Mouse (Mus musculus): Measurements from ENCODE around the gene Eefsec.

Gene Eefsec

DNA sequence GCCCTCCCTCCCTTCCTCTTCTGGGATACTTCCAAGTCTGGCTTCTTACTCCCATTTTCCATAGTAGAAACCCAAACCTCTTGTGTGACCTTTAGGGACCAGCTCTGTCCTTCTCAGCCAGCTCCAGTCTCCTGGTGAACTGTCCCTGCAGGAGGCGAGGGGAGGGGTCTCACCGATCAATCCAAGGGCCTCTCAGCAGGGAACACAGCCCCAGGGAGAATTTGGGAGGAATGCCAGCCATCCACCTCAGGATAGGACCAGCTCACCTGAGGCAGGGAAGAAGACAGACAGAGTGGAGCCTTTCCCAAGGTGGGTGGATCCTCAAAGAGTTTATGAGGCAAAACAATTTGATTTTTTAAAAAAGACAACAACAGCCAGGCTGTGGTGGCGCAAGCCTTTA is 236.2 kb downstream of the Eefsec start:
- in situ Hi-C loops (cut with MseI, MboI) = no loop called here

DNA sequence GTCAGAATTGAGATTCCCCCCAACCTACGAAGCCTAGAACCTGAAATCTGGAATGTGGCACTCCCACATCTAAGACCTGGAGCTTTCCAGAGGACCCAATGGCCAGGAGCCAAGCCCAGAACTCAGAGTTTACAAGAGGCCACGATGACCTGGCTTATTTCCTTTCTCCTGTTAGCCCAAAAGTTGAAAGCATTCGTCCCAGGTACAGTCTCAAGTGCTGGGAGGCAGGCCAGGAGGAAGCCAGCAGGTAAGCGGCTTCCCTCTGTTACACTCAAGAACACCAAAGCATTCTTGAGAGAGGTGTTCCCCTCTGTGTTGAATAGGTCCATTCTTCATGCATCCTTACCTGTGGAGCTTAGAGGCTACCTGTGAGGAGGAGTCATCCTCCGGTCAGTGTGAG is 236.9 kb downstream of the Eefsec start:
- in situ Hi-C loops (cut with MseI, MboI) = no loop called here

- in situ Hi-C loops (cut with MseI, MboI) = no loop called here
These were observed 238.0 kb downstream of the Eefsec start for GRCm38 (mm10) chr6:88208321-88208720.

DNA sequence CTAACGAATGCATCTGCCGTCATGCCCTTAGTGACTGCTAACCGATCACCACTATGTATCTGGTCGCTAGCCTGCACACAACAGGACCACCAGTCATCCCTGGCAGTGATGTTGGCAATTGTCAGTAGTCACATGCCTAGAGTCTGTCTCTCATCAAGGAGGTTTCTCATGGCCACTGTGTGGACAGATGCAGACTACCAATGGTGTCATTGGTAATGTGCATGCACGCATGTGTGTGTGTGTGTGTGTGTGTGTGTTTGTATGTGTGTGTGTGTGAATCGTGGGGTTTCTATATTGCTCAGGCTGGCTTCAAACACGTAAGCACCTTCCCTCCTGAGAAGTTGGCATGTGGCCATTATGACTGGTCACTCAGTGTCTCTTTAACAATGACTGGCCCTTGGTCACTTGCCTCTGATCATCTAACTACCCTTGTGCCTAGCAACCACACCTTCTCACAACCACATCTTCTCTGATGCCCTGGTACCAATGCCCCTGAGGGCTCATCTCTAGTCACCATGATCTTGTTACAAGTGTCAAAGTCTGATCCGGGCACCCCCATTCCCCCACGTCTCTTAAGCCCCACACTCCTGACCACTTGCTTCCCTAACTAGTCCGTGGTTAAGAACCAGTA is 238.8 kb downstream of the Eefsec start:
- in situ Hi-C loops (cut with MseI, MboI) = no loop called here
